Mouse (Mus musculus) CD8-positive naive resting alpha-beta T cell, adult 2 months (primary cell): ENCODE results near the gene Uspl1.
"Not testable (repeated sequence)": the region's sequence is repeated elsewhere in the genome, so short reads cannot be mapped to it uniquely, and the experiment has no call there.

Experiments
- DNase-seq, 2 experiments: peaks; one replicate each; pipeline ENCODE4 v3.0.0; 2022; ENCODE audit warnings: low read depth in 2 of 2, low spot score in 2 of 2

The Uspl1 gene

DNA sequence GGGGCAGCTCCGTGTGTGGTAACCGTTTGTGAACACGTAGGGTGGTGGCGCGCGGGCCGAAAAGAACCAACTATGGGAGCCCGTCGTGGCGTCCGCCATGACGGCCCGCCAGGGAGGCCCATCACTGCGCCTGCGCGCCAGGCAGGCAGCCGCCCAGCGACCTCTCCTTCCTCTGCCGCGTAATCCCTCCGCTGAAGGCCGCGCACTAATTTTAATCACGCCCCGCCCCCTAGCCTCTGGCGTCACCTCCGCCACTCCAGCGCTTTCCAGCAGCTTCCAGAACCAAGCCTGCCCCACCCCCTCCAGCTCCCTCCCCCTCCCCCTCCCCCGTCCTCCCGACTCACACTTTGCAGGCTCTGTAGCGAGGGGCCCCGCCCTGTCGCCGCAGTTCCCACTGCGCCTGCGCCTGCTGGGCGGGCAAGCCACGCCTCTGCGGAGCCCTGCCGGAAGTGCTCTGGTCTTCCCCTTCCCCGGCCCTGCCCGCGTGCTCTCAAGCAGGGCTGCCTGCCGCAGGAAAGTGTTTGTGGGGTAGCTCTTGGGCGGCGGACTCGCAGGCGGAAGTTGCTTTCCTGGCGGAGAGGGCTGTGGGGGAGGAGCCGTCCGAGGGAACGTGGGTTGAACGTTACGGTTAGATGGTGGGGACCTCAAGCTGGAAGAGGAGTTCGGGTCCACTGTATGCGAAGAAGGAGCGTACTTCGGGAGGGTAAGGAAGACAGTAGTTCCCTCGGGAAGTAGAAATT, at the start of gene Uspl1, which contains the start of gene Hmgb1:
TSS of gene Uspl1 (plus strand) at position 247 of the 740 bp plus-strand sequence.
TSS of gene Hmgb1 (minus strand) at position 386 of the 740 bp plus-strand sequence.
- peak; percentile 99 for DNase-seq

DNA sequence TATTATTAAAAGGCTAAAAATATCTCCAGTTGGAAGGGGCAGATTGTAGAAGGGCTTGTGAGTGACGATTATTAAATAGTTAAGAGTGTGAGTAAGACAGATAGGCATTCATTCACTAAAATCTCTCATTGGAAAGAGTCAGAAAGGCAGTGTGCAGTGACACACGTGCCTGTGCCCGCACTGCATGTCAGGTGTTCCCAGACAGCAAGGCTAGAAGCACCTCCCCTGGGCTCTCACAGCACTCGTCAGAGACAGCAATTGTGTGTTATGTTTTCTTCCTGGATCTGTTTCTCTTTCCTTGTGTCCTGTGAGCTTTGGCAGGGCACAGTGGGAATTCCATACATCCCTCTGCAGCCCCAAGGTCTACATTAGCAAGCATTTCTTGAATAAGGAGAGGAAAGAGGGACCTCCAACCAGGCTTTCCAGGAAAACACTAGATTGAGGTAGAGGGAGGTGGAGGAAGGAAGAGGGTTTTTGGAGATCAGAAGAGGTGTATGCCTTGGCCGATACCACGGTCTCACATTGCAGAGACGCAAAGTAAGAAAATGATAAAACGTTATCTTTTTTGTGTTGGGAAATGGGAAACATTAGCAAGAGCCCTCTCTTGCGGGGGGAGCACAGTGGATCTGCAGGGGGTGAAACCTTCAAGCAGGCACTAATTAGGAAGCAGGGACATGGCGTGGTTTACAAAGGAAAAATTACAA, 49.2 kb upstream of the Uspl1 start:
- DNase-seq = no peak

DNA sequence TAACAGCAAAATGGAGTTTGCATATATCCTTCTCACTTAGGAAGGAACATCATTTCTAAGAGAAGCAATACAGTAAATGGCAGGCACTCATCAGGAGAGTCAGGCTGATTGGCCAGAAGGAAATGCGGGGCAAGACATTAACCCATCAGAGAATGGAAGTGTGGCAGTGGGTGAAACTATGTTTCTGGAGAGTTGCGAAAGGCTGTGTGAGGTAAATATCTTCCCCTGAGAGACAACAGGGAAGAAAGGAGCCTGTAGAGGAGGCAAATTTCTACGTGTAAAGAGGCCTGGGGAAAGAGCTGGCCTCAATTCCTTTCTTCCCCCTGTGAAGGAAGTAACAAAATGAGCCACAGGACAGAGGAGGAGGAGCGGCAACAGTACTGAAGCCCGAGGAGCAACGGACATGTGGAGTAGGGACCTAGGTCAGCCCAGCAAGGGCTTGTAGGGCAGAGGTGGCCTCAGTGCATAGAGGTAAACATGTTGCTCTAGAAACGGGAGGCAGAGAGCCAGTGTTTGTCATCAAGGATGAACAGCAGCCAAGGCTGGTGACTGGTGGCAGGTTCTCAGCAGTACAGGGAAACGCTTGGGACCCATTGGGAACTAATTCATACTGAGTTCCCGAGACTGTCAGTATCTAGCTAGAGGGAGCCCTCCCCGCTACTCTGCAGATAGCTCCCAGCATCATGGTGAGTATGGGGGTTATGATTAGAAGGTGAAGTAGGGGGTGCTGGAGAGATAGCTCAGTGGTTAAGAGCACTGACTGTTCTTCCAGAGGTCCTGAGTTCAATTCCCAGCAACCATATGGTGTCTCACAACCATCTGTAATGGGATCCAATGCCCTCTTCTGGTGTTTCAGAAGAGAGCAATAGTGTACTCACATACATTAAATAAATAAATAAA, 48.4 kb upstream of the Uspl1 start:
- DNase-seq = no peak

DNA sequence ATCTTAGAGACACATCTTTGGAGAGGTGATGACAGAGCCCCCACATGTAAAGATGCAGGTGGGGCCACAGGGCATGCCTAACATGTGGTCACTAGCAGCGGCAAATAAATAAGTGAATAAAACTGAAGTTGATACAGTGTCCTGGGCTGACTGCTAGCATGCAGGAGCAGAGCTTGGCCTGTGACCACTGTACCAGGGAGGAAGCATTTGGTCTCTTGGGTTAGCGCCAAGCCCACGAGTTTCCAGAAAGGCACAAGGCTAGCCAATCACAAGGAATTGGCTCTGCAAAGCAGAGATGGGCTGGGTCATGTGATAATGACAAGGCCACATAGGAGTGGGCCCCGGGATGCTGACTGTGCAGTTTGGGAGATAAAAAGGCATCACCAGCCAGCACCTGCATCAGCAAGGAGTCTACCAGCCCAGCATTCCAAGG, 47.2 kb upstream of the Uspl1 start:
- DNase-seq = no peak

DNA sequence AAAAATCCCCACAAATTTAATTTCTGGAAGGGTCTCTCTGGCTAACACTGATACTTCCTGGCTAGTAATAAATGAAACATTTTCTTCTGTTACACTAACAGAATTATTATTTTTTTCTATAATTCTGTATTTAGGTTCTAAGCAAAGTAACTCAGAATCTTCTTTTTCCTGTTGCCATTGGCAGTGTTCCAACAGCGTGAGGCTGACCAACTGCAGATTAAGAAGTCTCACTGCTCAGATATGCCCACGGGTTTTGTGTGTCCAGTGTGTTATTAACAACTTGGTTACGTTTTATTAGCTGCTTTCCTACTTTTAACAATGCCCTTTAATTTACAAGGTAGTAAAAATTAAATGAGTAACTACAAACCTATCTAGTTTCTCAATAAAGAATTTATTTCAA, 46.7 kb upstream of the Uspl1 start:
- no peak for DNase-seq

DNA sequence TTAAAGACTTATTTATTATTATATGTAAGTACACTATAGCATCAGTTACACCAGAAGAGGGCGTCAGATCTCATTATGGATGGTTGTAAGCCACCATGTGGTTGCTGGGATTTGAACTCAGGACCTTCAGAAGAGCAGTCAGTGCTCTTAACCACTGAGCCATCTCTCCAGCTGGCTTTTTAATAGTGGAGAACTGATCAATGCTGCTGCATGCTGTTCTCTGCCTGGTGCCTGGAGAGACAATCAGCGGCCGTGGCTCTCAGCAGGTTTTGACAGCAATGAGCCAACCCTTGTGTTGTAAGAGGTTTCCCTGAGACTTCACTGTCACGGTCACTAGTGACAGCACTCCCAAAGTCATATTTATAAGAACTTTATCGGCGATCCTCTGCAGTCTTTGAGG, 46.1 kb upstream of the Uspl1 start:
- DNase-seq = not testable (repeated sequence)

DNA sequence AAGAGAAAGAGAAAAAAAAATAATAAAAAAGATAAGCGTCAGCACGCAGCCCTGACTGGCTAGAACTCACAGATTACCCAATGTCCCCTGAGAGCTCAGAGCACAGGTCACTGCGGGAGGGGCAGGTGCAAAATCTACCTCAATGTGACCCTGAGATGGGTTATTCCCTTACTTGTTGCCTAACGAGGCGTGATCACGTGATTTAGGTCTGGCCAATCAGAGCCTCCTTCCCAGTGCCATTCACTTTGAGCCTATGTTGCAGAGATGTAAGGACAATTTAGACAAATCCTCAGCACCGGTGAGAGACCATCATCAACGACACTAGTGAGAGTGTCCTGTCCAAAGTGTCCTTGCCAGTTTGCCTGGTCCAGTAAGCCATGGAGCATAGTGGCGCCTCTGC, 43.8 kb upstream of the Uspl1 start:
- no peak for DNase-seq

DNA sequence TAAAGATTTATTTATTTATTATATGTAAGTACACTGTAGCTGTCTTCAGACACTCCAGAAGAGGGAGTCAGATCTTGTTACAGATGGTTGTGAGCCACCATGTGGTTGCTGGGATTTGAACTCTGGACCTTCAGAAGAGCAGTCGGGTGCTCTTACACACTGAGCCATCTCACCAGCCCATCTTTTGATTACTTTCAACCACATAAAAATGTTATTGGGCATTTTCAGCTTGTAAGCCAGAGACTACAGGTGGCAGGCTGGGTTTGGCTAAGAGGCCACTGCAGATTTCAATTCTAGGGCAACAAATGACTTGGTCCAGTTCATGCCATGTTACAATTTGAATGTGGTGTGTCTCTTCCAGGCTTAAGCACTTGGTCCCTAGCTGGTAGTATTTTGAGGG, 43.0 kb upstream of the Uspl1 start:
- DNase-seq = not testable (repeated sequence)

DNA sequence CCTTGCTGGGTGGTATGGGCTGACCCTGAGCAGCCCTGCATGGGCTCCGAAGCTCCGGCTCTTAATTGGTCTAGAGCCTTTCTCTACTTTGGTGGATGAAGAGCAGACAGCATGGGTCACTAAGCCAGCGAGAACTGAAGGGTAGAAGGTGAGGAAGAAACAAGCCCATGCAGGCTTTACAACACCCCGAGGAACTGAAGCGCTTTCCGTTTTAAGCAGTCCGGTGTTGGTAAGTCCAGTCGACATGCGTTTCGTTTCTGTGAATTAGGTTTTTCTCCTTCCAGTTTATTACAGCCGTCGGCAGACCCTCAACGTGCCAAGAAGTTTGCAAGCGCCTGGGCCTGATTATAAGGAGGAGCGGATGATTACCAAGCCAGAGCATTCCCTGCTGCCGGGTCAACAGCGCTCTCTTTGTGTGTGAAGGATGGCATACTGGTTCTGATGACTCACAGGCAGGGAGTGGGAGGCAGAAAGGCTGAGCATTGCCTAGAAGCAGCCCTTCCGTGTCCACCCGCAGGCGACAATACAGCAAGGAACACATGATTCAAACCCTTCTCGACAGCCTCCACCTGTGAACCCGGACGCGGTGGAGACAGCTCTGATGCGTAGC, 40.3 kb upstream of the Uspl1 start:
- no peak for DNase-seq

DNA sequence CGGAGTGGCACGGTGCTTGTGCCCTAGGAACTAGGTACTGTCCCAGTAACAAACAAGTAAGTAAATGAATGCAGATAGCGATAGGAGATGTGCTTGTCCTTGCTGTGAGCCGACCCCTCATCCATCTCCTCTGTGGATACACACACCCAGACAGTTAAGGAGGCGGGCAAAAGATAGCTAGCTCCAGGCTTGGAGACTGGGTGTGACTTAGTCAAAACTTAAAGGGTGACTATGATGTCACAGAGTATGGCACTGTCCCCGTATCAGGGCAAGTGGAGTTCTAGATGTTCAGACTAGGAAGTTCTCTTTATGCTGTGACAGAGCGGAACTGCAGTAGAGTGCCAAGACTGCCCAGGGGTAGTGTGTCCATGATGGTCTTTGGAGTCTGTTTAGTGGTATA, 37.5 kb upstream of the Uspl1 start:
- DNase-seq = no peak

DNA sequence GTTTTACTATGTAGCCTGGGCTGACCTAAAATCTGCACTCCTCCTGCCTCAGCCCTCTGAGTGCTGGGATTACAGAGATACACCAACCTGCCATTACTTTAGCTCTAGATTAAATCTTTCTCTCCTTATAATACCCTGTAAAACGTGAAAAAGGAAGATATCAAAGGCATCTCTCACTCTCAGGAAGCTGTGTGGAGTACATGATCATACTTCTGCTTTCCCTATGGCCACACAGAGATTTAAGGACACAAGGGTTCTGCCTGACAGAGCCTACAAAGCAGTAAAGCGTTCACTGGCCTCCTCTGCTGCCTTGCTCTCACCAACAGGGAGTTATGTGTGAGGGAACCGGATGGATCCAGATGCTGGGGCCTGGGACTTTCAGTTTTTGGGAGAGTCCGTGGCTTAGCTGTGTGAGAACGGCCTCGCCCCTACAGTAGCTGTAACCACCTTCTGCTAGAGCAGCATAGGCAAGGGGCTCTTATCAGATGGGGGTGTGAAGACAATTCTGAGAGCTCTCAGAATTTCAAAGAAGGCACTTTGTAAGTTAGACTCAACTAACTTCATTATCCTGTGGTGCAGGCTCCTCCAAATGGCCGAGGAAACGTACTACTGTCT, 36.7 kb upstream of the Uspl1 start:
- no peak for DNase-seq

DNA sequence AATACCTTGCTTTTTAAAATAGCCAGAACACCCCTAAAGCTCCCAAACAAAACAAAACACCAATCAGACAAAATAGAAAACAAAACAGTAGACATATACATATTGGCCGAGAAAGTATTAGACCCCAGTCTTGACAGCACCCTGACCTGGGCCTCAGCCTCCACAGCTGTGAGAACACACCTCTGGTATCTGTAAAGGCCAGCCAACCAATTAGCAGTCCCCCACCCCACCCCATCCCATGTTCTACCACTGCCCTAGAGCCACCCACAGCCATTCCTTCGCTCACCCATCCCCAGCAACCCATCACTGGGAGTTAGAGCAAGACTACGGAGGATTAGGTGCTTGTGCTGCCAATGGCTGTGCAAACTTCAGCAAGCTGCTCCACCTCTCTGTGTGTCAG, 33.3 kb upstream of the Uspl1 start:
- DNase-seq = no peak

DNA sequence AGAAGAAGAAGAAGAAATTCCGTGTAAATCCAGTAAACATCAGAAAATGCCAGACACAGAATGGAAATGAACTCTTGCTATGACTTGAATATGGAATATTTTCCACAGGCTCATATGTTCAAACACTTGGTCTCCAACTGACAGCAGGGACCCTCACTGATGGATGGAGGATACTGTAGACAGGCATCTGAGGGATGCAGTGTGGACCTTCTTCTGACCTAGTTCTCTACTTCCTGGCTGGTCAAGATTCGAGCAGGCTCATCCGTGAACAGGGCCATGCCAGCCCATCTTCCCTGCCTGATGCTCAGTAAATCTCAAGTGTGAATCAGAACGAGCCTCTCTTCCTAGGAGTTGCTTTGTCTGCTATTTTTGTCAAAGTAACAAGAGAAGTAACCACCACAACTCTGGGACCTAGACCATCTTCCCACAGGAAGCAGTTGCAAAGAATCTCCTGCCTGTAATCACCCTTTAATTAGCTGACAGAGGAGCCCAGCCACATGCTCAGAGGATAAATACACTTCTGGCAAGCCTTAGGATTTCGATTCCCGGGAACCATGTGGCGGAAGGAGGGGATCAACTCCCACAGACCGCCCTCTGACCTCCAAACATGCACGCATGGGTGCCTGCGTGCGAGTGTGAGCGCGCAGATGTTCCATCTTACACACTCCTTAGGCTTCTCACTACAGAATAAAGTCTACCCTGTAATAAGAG, 31.9 kb upstream of the Uspl1 start:
- DNase-seq = no peak

DNA sequence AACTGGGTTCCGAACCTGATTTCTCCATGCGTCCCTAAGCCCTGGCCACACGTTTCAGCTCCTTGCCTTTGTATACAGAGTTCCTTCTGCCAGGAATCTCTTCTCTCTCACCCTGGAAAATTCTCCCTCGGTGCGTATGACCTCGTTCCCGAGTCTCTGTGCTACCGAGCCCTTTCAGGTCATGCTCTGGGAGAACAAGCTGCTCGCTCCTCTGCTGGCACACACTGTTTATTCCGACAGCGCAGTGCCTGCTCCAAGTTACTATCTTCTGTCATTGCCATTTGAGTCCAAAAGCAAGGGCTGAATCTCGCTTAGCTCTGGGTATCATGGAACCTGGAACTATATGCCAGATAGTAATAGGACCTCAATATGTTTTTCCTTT, 31.4 kb upstream of the Uspl1 start:
- DNase-seq = no peak

DNA sequence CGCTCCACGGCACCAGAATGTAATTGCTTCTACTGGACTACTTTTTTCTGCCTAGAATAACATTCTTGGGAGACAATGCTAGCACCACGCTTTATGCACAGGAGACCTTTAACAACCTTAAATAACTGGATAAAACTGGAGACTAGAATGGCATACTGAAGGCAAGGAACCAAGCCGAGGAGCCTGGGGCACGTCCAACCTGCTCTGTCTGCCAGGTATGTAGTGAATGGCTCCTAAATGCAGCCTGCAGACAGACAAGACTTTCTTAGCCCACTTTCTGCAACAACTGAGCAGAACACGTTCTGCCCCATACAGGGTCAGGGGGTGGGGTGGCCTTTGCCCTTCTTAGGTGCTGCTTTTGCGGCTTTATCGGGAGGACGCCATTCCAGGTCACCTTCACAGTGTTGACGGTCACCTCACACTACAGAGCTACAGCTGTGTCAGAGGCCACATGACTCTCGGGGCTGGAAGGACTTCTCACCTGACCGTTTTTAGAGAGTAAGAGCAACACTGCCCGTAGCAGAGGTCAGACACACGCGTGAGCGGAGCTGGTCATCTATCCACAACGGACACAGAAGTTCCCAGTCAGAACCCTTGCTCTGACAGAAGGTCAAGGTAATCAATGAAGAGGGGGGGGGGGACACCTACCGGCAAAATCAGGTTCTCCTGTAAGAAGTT, 27.1 kb upstream of the Uspl1 start:
- DNase-seq = no peak

DNA sequence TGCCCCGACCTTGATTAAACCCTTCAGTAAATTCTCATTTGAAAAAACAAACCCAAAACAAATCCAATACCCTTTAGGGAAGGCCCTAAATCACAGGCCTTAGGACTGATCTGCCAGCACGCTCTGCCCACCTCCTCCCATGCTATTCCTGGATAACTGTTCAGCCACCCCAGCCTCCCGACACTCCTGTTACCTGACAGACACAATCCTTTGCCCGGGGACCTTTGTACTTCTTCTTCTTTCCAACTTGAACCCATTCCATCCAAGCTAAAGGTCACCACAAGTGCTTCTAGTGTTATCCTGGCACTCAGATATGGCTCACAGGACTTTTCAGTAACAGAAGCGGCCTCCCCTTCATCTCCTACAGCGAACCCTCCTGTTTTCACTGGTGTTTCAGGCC, 25.1 kb upstream of the Uspl1 start:
- DNase-seq = no peak

DNA sequence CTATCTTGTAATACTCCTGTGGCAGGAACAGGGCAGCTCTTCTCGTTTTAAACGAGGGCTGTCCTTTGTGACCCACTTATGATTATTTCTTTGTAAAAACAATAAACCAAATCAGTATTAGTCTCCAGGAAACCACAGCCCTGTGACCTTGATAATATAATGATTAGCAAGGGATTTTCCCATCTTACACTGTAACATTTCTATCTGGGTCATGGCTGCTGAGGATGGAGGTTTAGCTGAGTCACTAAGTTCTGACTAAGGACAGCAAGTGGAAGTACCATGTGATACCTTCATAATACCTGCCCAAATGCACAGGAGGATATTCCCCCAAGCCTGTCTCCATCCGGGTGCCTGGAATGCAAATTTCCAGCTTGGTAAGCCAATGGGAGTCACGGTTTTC, 23.7 kb upstream of the Uspl1 start:
- no peak for DNase-seq

DNA sequence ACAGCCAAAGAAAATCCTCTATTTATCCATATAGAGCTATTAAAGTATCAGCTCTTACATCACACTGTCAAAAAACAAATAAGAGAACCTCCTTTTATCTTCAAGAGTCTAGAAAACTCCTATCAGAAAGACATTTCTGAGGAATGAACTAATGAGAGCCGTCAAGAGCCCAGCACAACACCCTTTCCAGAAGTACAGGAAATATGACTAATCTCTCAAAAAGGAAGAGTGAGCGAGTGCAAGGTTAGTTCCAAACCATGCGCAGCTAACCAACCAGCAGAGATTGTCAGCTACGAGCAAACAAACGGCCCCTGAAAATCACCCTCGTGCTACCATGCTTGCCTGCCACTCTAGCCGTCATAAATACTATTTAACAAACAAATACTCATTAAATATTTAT, 21.3 kb upstream of the Uspl1 start:
- no peak for DNase-seq

DNA sequence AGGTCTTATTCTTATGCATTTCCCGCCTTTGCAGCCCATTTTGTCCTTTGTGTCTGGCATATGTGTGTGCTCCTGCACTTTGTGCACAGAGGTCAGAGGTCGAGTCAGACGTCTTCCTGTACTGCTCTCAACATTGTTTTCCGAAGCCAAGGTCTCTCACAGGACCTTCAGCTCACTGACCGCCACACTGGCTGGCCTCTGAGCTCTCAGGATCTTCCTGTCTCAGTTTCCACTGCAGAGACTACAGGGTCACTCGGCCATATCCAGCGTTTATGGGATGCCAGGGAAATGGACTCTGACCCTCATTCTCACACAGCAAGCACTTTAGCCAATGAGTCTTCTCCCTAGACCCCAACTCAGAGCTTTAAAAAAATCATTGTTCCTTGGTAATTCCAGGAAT, 19.3 kb upstream of the Uspl1 start:
- no peak for DNase-seq

DNA sequence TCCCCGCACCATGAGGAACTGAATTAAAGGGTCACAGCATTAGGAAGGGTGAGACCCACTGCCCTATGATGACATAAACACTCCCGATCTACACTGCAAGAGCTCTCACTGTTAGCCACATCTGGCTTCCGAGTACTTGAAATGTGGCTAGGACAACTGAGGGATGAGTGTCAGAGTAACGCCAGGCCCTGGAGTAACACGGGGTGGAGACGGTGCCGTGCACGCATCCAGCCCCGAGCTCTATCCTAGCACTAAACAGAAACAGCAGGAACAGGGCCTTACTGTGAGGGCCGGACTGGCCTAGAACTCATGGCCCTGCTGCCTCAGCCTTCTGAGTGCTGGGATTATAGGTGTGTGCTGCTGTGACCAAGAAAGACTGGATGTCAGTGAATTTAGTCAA, 18.1 kb upstream of the Uspl1 start:
- DNase-seq = no peak
